Mouse (Mus musculus): ENCODE measurements at regions not wholly inside any gene's neighbourhood (a gene's known extent, or its start where the extent isn't known, plus 50 kb on each side); places are given as distances from the start of the nearest gene placed in this dataset.

GRCm38 (mm10) chr2:50693784-50694350 lies 397.3 kb upstream of the Mmadhc start:
- no peak for DNase-seq (ENCODE audit: low read depth)

- DNase-seq (ENCODE audit: low read depth) = no peak
Observed at GRCm38 (mm10) chr2:50690120-50691103, 393.8 kb upstream of the Mmadhc start.

- DNase-seq (ENCODE audit: low read depth) = no peak
Observed at GRCm38 (mm10) chr2:50687672-50688151, 391.1 kb upstream of the Mmadhc start.

GRCm38 (mm10) chr2:50687222-50687621 lies 390.6 kb upstream of the Mmadhc start:
- DNase-seq (ENCODE audit: low read depth) = no peak

GRCm38 (mm10) chr2:50677456-50677855 lies 380.9 kb upstream of the Mmadhc start:
- DNase-seq (ENCODE audit: low read depth) = no peak

GRCm38 (mm10) chr2:50675736-50676550 lies 379.3 kb upstream of the Mmadhc start:
- no peak for DNase-seq (ENCODE audit: low read depth)

GRCm38 (mm10) chr2:50674856-50675175 lies 378.2 kb upstream of the Mmadhc start:
- no peak for DNase-seq (ENCODE audit: low read depth)

GRCm38 (mm10) chr2:50674151-50674855 lies 377.7 kb upstream of the Mmadhc start:
- DNase-seq (ENCODE audit: low read depth) = no peak

GRCm38 (mm10) chr2:50669297-50669696 lies 372.7 kb upstream of the Mmadhc start:
- no peak for DNase-seq (ENCODE audit: low read depth)

GRCm38 (mm10) chr2:50668789-50669188 lies 372.2 kb upstream of the Mmadhc start:
- no peak for DNase-seq (ENCODE audit: low read depth)

- no peak for DNase-seq (ENCODE audit: low read depth)
Observed at GRCm38 (mm10) chr2:50667180-50667579, 370.6 kb upstream of the Mmadhc start.

- DNase-seq (ENCODE audit: low read depth) = no peak
Observed at GRCm38 (mm10) chr2:50662504-50662903, 365.9 kb upstream of the Mmadhc start.

GRCm38 (mm10) chr2:50660000-50660399 lies 363.4 kb upstream of the Mmadhc start:
- no peak for DNase-seq (ENCODE audit: low read depth)

GRCm38 (mm10) chr2:50657826-50658225 lies 361.2 kb upstream of the Mmadhc start:
- DNase-seq (ENCODE audit: low read depth) = no peak

GRCm38 (mm10) chr2:50656351-50656750 lies 359.8 kb upstream of the Mmadhc start:
- no peak for DNase-seq (ENCODE audit: low read depth)

- DNase-seq (ENCODE audit: low read depth) = no peak
Observed at GRCm38 (mm10) chr2:50654953-50655324, 358.3 kb upstream of the Mmadhc start.

- DNase-seq (ENCODE audit: low read depth) = no peak
Observed at GRCm38 (mm10) chr2:50654221-50654952, 357.8 kb upstream of the Mmadhc start.

- DNase-seq (ENCODE audit: low read depth) = no peak
Observed at GRCm38 (mm10) chr2:50653121-50653615, 356.6 kb upstream of the Mmadhc start.

GRCm38 (mm10) chr2:50649656-50650055 lies 353.1 kb upstream of the Mmadhc start:
- DNase-seq (ENCODE audit: low read depth) = no peak

- no peak for DNase-seq (ENCODE audit: low read depth)
Observed at GRCm38 (mm10) chr2:50643219-50643618, 346.6 kb upstream of the Mmadhc start.

GRCm38 (mm10) chr2:50642198-50642597 lies 345.6 kb upstream of the Mmadhc start:
- no peak for DNase-seq (ENCODE audit: low read depth)

Measured in 416B (cell line).